Comparison of ENCODE assay signal across 8 mouse cellular contexts in the genomic region with DNA sequence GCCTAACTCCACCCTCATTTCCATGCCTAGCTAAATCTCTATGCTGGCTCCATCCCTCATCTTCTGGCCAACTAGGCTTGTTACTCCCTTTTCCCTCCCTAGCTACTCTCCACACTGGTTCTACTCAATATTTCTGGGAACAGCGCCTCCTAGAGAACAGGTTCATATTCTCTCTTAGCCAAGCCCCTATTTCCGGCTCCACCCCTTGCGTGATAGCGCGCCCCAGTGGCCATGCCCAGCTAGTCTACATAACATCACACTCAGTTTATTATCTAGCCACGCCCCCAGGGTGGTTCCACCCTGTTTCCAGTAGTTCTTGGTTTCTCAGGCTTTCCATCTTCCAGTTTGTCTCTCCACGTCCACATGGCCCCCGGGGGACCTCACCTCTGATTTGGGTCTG. TPM values are rescaled to one million over a fixed set of nuclear protein-coding genes. Genes with fewer than 3 reads are reported as not detected.
DNase-seq lines count a peak whose midpoint lies in the region; ATAC-seq lines count a peak whose summit lies in the region.

No protein-coding gene starts in this region.

- H3K4me2 ChIP-seq in intestine, embryonic 15.5 days (replicated peaks) = peak overlapping the region; percentile 92

- 4% methylated on average over 8 of the region's 8 CpGs for WGBS in intestine, embryonic 15.5 days

- H3K27me3 ChIP-seq in intestine, embryonic 15.5 days (replicated peaks) = 0 out of 2 replicates have a peak, but pooled peaks cover 3% of the 10 kb centered on the region

- intact Hi-C loops in left cerebral cortex, postnatal 25 days (cut with DNase I) = loop anchor here (2.0 kb wide), 1 partner anchor 41 kb away; no protein-coding TSS in a partner anchor

- no peak overlapping the region for H3K9ac ChIP-seq in intestine, embryonic 15.5 days

- no peaks in the 10 kb centered on the region for H3K9me3 ChIP-seq in intestine, embryonic 15.5 days

- no peaks in the 10 kb centered on the region for H3K36me3 ChIP-seq in intestine, embryonic 15.5 days

- H3K27ac ChIP-seq in intestine, embryonic 15.5 days = peak overlapping the region; percentile 15; the same call in 1 of the 2 replicates

- H3K4me3 ChIP-seq in intestine, embryonic 15.5 days (replicated peaks) = no peak overlapping the region

- peak; percentile 86 for DNase-seq in urinary bladder, postnatal 14 days (ENCODE audit: low spot score)
- DNase-seq in urinary bladder, adult 2 months (ENCODE audit: low spot score) = no peak
- DNase-seq in embryo, embryonic 11 days = peak; percentile 89
- DNase-seq in gastrocnemius, postnatal 25 days = peak; percentile 66
- peak; percentile 78 to 92 for DNase-seq in left cerebral cortex, postnatal 25 days (ENCODE audit: low spot score in 2 of 2)
- peak; percentile 89 for DNase-seq in mesoderm, embryonic 11.5 days (ENCODE audit: low read depth, low spot score)
- peak; percentile 82 for DNase-seq in right cerebral cortex, postnatal 4 days

- ATAC-seq in intestine, embryonic 15.5 days = peak; percentile 21

- H3K4me1 ChIP-seq in intestine, embryonic 15.5 days (replicated peaks) = peaks cover 36% of the 10 kb centered on the region

RNA-seq across cellular contexts. Expression of a gene that starts 6.2 kb away (rescaled TPM):
- polyA plus RNA-seq in urinary bladder, adult 2 months (2012; rRNA removed) = 0.59 and 1.1 TPM in 2 replicates
- total RNA-seq in gastrocnemius, postnatal 25 days (2021) = 100 to 1,000 TPM; 812 to 910 TPM
- polyA plus RNA-seq in intestine, embryonic 15.5 days (2015; fragmentation: Nextera tagmentation; extraction: Ambion mirVana) = 0.97 and 1.2 TPM in 2 replicates
- total RNA-seq in left cerebral cortex, postnatal 25 days (2021) = under 1 TPM; 0.23 to 0.94 TPM

RNA-seq across cellular contexts. Expression of a gene that starts 7.7 kb away (rescaled TPM):
- 33.6 and 39.8 TPM in 2 replicates for polyA plus RNA-seq in urinary bladder, adult 2 months (2012; rRNA removed)
- 10 to 100 TPM; 17.0 to 18.3 TPM for total RNA-seq in gastrocnemius, postnatal 25 days (2021)
- polyA plus RNA-seq in intestine, embryonic 15.5 days (2015; fragmentation: Nextera tagmentation; extraction: Ambion mirVana) = 20.4 and 29.1 TPM in 2 replicates
- 10 to 100 TPM; 13.2 to 24.9 TPM for total RNA-seq in left cerebral cortex, postnatal 25 days (2021)

RNA-seq across cellular contexts. Expression of a gene that starts 25.5 kb away (rescaled TPM):
- 1.4 and 1.9 TPM in 2 replicates for polyA plus RNA-seq in urinary bladder, adult 2 months (2012; rRNA removed)
- total RNA-seq in gastrocnemius, postnatal 25 days (2021) = under 1 TPM; 0.18 to 0.38 TPM
- 5.6 and 6.9 TPM in 2 replicates for polyA plus RNA-seq in intestine, embryonic 15.5 days (2015; fragmentation: Nextera tagmentation; extraction: Ambion mirVana)
- 100 to 1,000 TPM; 151 to 152 TPM for total RNA-seq in left cerebral cortex, postnatal 25 days (2021)

RNA-seq across cellular contexts. Expression of a gene that starts 29.1 kb away (rescaled TPM):
- 19.2 and 21.0 TPM in 2 replicates for polyA plus RNA-seq in urinary bladder, adult 2 months (2012; rRNA removed)
- total RNA-seq in gastrocnemius, postnatal 25 days (2021) = under 1 TPM in 1 of 2 experiments, not detected in 1; 0.67 TPM
- polyA plus RNA-seq in intestine, embryonic 15.5 days (2015; fragmentation: Nextera tagmentation; extraction: Ambion mirVana) = 1.9 and 2.4 TPM in 2 replicates
- 100 to 1,000 TPM; 170 to 176 TPM for total RNA-seq in left cerebral cortex, postnatal 25 days (2021)

RNA-seq across cellular contexts. Expression of a gene that starts 54.2 kb away (rescaled TPM):
- polyA plus RNA-seq in urinary bladder, adult 2 months (2012; rRNA removed) = 364 and 412 TPM in 2 replicates
- 10 to 100 TPM; 76.1 to 78.0 TPM for total RNA-seq in gastrocnemius, postnatal 25 days (2021)
- polyA plus RNA-seq in intestine, embryonic 15.5 days (2015; fragmentation: Nextera tagmentation; extraction: Ambion mirVana) = 195 and 200 TPM in 2 replicates
- total RNA-seq in left cerebral cortex, postnatal 25 days (2021) = 100 to 1,000 TPM; 341 to 386 TPM

Comparison
In these comparisons a context has a peak if more than half of its experiments do, and no peak if none do; other contexts are left out.
1. RNA of a gene that starts 6.2 kb away (total RNA-seq): 812 to 910 TPM in gastrocnemius, postnatal 25 days; 0.23 to 0.94 TPM in left cerebral cortex, postnatal 25 days; every median in the first group is over 100 times any median in the second.
2. RNA of a gene that starts 25.5 kb away (total RNA-seq): 151 to 152 TPM in left cerebral cortex, postnatal 25 days; 0.18 to 0.38 TPM in gastrocnemius, postnatal 25 days; every median in the first group is over 100 times any median in the second.